Mouse (Mus musculus) midbrain, embryonic 13.5 days (tissue): ENCODE data around the gene Trhr2. TPM values are rescaled to one million over a fixed set of nuclear protein-coding genes. Genes with fewer than 3 reads are reported as not detected.
A peak's percentile ranks its signal among the peaks of the same experiment; 100 is the strongest.

Experiments used
- ATAC-seq: fragments of 200-750 bp; cut with Nextera tagmentation; 2 replicates; pipeline ENCODE4 v1.8.0; 2017; ENCODE audit warnings: mild to moderate bottlenecking, moderate TSS enrichment, moderate library complexity
- H3K27ac ChIP-seq: fragments of 300-500 bp; sonication (generic); 2 replicates; pipeline ENCODE4 v1.5.1; 2015; ENCODE audit warnings: inconsistent platforms, mild to moderate bottlenecking, moderate library complexity
- H3K27me3 ChIP-seq: fragments of 300-500 bp; sonication (generic); 2 replicates; pipeline ENCODE4 v1.6.1; 2015; ENCODE audit warnings: mild to moderate bottlenecking, inconsistent platforms
- H3K36me3 ChIP-seq: fragments of 300-500 bp; sonication (generic); 2 replicates; pipeline ENCODE4 v1.6.1; 2015; ENCODE audit warnings: mild to moderate bottlenecking, inconsistent platforms
- H3K4me1 ChIP-seq: fragments of 300-500 bp; sonication (generic); replicated peaks from 2 replicates; pipeline ENCODE4 v1.6.1; 2015; ENCODE audit warnings: inconsistent platforms
- H3K4me2 ChIP-seq: fragments of 300-500 bp; sonication (generic); replicated peaks from 2 replicates; pipeline ENCODE4 v1.6.1; 2015; ENCODE audit warnings: moderate library complexity, mild to moderate bottlenecking, inconsistent platforms
- H3K4me3 ChIP-seq: fragments of 300-500 bp; sonication (generic); replicated peaks from 2 replicates; pipeline ENCODE4 v1.5.1; 2015; ENCODE audit warnings: mild to moderate bottlenecking, inconsistent platforms
- H3K9ac ChIP-seq: fragments of 300-500 bp; sonication (generic); replicated peaks from 2 replicates; pipeline ENCODE4 v1.6.1; 2015; ENCODE audit warnings: mild to moderate bottlenecking, inconsistent platforms
- H3K9me3 ChIP-seq: fragments of 300-500 bp; sonication (generic); 2 replicates; pipeline ENCODE4 v1.6.1; 2016; ENCODE audit warnings: mild to moderate bottlenecking, inconsistent platforms
- WGBS: fragments of 180-500 bp; shearing (Covaris S2); methylation state at CpG from one replicate; pipeline ENCODE4 v1.1.7; 2015; 5-methylcytosine and 5-hydroxymethylcytosine counted together
- polyA plus RNA-seq: library from polyadenylated mRNA; unstranded; fragments of >200 nt; fragmentation: Nextera tagmentation; extraction: Ambion mirVana; gene quantifications from 2 replicates; pipeline ENCODE4 v1.2.1, GENCODE M21; 2015

Trhr2 gene
- polyA plus RNA-seq, 1 experiment from 2014 or later: not detected

DNA sequence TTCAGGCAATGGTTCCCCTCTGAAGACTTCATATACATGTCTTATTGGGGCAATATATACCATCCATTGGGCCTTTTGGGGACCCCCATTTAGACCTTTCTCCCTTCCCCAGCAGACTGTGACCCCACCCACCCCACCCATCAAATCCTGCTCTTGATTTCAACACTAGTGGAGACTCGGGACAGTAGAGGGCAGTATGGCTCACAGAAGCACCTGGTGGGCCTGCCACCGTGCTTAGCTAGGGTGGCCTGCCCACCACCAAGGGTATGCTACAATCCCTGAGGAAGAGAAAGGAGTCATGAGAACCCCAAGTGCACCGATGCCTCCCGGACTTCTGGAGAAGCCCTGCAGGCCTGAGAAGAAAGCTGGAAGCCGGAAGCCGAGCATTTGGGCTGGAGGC is 21.7 kb downstream of the Trhr2 start:
- H3K9me3 ChIP-seq: no peaks in the 10 kb centered on the region
- H3K4me1 ChIP-seq: peaks cover 32% of the 10 kb centered on the region
- ATAC-seq: no peak
- H3K9ac ChIP-seq: no peak overlapping the region
- no peak overlapping the region for H3K4me2 ChIP-seq
- no peaks in the 10 kb centered on the region for H3K36me3 ChIP-seq
- 41% methylated on average over 6 of the region's 6 CpGs for WGBS
- no peak overlapping the region for H3K4me3 ChIP-seq
- H3K27ac ChIP-seq: no peak overlapping the region
- H3K27me3 ChIP-seq: peaks cover 86% of the 10 kb centered on the region

DNA sequence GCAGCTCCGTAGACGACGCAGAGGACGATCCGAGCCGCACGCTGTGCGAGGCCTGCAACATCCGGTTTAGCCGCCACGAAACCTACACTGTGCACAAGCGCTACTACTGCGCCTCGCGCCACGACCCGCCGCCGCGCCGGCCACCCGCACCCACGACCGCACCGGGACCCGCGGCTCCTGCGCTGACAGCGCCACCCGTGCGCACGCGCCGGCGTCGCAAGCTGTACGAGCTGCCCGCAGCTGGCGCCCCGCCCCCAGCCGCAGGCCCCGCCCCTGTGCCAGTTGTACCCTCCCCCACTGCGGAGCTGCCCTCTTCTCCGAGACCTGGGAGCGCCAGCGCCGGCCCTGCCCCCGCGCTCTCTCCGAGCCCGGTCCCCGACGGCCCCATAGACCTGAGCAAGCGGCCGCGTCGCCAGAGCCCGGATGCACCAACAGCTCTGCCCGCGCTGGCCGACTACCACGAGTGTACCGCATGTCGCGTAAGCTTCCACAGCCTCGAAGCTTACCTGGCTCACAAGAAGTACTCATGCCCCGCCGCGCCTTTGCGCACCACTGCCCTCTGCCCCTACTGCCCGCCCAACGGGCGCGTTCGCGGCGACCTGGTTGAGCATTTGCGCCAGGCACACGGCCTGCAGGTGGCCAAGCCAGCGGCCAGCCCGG is 24.2 kb downstream of the Trhr2 start:
- Histone ChIP-seq H3K9ac (peak overlapping the region; percentile 65), H3K36me3 (no peaks in the 10 kb centered on the region), H3K27me3 (peaks cover 69% of the 10 kb centered on the region), H3K4me2 (peak overlapping the region; percentile 85), H3K9me3 (no peaks in the 10 kb centered on the region), H3K27ac (no peak overlapping the region), H3K4me3 (peak overlapping the region; percentile 53), H3K4me1 (peaks cover 17% of the 10 kb centered on the region)
- WGBS: 5% methylated on average over 80 of the region's 81 CpGs
- peak; percentile 66 for ATAC-seq

DNA sequence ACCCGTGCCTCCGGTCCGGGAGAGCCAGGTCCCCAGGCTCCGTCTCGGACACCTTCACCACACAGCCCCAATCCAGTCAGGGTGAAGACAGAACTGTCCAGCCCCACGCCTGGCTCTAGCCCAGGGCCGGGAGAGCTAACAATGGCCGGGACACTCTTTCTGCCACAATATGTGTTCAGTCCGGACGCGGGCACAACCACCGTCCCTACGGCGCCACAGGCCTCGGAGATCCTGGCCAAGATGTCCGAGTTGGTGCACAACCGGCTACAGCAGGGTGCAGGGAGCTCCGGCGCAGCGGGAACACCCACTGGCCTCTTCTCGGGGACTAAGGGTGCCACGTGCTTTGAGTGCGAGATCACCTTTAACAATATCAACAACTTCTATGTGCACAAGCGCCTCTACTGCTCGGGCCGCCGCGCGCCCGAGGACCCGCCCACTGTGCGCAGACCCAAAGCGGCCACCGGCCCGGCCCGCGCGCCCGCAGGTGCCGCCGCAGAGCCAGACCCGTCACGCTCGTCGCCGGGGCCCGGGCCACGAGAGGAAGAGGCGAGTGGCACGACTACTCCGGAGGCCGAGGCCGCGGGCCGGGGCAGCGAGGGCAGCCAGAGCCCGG is 24.8 kb downstream of the Trhr2 start:
- Histone ChIP-seq H3K9me3 (no peaks in the 10 kb centered on the region), H3K4me1 (peaks cover 24% of the 10 kb centered on the region), H3K4me3 (peak overlapping the region; percentile 53), H3K36me3 (no peaks in the 10 kb centered on the region), H3K4me2 (peak overlapping the region; percentile 85), H3K27ac (no peak overlapping the region), H3K9ac (peak overlapping the region; percentile 65), H3K27me3 (peaks cover 68% of the 10 kb centered on the region)
- 6% methylated on average over 57 of the region's 57 CpGs for WGBS
- ATAC-seq: peak; percentile 46

DNA sequence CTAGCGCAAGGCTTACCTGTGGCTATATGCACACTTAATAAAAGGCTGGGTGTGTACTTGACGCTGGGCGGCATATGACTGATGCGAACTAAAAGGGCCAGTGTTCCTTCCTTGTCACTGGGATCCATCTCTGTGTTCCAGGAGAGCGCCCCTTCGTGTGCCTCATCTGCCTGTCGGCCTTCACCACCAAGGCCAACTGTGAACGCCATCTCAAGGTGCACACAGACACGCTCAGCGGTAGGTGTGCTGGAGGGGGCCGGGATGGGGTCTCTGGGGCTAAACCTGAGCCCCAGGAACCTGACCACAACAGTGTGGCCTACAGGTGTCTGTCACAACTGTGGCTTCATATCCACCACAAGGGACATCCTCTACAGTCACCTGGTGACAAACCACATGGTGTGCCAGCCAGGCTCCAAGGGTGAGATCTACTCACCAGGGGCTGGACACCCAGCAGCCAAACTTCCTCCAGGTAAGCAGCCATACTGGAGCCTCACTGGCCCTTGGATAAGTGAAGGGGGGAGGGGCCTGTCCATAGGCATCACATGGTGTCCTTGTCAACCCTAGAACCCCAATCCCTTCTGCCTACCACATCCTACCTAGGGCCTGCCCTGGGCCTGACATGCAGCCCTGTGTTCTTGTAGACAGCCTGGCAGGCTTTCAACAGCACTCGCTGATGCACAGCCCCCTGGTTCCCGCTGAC is 25.6 kb downstream of the Trhr2 start:
- 84% methylated on average over 13 of the region's 13 CpGs for WGBS
- H3K27me3 ChIP-seq: peaks cover 64% of the 10 kb centered on the region
- no peaks in the 10 kb centered on the region for H3K9me3 ChIP-seq
- 0 out of 2 replicates have a peak overlapping the region, but pooled peaks have one; percentile 65 for H3K9ac ChIP-seq
- no peak overlapping the region for H3K27ac ChIP-seq
- ATAC-seq: peak; percentile 3; the same call in 1 of the 2 replicates
- 0 out of 2 replicates have a peak overlapping the region, but pooled peaks have one; percentile 53 for H3K4me3 ChIP-seq
- peaks cover 32% of the 10 kb centered on the region for H3K4me1 ChIP-seq
- peak overlapping the region; percentile 85 for H3K4me2 ChIP-seq
- no peaks in the 10 kb centered on the region for H3K36me3 ChIP-seq

DNA sequence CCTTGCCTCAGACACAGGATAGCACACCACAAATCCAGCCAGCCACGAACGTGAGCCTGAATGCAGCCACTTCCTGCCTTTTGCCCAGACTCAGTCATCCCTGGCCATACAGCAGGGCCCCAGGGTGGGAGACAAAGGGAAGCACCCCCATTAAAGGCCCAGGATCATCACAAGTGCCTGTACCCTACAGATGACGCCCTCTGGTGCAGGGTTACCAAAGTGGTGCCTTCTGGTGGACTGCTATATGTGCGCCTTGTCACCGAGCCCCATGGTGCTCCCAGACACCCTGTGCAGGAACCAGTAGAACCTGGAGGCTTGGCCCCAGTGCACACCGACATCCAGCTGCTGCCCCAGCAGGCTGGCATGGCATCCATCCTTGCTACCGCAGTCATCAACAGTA is 27.0 kb downstream of the Trhr2 start:
- no peak for ATAC-seq
- H3K4me2 ChIP-seq: no peak overlapping the region
- H3K4me1 ChIP-seq: peaks cover 46% of the 10 kb centered on the region
- no peak overlapping the region for H3K4me3 ChIP-seq
- no peak overlapping the region for H3K9ac ChIP-seq
- 76% methylated on average over 7 of the region's 7 CpGs for WGBS
- peaks cover 53% of the 10 kb centered on the region for H3K27me3 ChIP-seq
- H3K27ac ChIP-seq: no peak overlapping the region
- no peaks in the 10 kb centered on the region for H3K9me3 ChIP-seq
- H3K36me3 ChIP-seq: no peaks in the 10 kb centered on the region

DNA sequence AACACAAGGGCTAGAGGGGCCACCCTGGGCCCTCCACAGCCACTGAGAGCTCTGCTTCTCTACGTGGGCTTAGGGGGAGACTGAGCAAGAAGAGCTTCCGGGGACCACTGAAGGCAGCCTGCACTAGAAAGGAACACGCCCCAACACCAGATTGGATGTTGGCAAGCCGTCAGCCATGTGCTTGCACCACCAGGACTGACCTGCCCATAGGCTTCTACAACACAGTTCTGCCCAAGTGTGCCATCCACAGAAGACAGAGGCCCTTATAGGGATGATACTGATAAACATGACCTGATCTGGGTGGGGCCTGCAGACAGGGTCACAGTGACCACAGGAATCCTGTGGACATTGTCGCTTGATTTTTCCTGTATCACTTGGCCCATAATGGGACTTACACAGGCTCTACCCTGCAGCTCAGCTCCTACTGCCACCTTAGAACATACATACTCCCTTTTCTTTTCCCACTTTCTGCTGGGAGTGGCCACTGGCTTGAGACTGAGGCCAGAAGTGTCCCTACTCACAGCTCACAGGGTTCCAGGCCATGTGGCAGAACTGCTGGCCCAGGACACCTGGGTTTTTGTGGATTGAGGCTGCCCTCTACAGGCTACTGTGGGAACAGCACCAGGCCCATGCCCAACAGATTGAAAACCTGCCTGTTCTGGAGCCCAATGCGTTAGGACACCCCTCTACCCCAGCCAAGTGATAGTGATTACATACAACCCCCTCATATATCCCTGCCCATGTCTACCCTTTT is 27.6 kb downstream of the Trhr2 start:
- Histone ChIP-seq H3K9me3 (no peaks in the 10 kb centered on the region), H3K27ac (no peak overlapping the region), H3K4me3 (no peak overlapping the region), H3K4me2 (no peak overlapping the region), H3K36me3 (no peaks in the 10 kb centered on the region), H3K27me3 (peaks cover 47% of the 10 kb centered on the region), H3K4me1 (peaks cover 52% of the 10 kb centered on the region), H3K9ac (no peak overlapping the region)
- WGBS: 72% methylated on average over 6 of the region's 6 CpGs
- peak; percentile 8; the same call in 1 of the 2 replicates for ATAC-seq

DNA sequence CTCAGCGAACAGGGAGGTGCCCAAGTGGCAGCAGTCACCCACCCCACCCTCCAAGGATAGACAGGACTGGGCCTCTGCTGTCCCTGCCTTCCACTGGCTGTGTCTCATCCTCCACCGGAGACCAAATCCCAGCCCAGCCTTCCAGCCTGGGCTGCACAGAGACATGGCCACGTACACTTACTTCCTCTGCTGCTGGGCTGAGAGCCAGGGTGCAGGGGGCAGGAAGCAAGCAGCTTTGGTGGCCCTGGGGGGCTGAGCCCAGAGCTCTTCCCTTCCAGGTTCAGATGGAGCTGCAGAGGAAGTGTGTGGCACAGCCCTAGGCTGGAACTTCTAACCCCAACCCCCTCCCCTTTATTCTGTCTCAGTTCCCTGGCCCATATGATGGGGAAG is 29.4 kb downstream of the Trhr2 start:
- WGBS: 77% methylated on average over 3 of the region's 3 CpGs
- ATAC-seq: no peak
- Histone ChIP-seq H3K9ac (no peak overlapping the region), H3K27me3 (peaks cover 29% of the 10 kb centered on the region), H3K36me3 (no peaks in the 10 kb centered on the region), H3K4me2 (no peak overlapping the region), H3K4me3 (no peak overlapping the region), H3K9me3 (no peaks in the 10 kb centered on the region), H3K4me1 (peaks cover 52% of the 10 kb centered on the region), H3K27ac (0 out of 2 replicates have a peak overlapping the region, but pooled peaks have one; percentile 71)

DNA sequence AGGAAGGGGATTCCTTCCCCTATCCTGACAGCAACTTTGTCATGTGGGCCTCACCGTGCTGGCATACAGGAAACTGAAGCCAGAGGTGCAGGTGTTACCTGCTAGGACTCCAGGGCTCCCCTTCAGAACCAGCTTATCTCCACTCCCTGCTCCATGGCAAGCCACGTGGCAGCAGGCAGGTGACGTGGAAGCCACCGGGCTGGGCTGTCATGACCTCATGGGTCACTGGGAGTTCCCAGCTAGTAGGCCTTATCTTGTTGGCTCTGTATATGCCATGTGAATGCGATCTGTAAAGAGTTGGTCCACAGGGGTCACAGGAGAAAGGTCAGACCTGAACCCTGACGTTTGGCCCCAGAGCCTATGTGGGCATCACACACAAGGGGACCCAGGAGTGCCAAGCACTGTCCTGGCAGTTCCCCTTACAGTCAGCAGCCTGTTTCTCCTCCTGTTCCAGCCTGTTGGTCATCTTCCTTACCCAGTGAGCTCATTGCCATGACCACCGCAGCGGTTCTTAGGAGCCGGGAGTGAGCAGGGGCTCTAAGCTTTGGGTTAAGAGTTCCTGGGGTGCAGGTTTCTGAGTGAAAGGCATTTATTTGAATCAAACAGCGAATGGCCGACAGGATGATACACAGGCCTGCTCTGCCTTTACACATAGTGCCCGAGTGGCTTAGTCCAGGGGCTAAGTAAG is 30.0 kb downstream of the Trhr2 start:
- no peak for ATAC-seq
- Histone ChIP-seq H3K4me3 (no peak overlapping the region), H3K9me3 (no peaks in the 10 kb centered on the region), H3K27ac (peak overlapping the region; percentile 71), H3K27me3 (peaks cover 23% of the 10 kb centered on the region), H3K4me2 (no peak overlapping the region), H3K36me3 (no peaks in the 10 kb centered on the region), H3K4me1 (peaks cover 52% of the 10 kb centered on the region), H3K9ac (no peak overlapping the region)
- 71% methylated on average over 12 of the region's 12 CpGs for WGBS

DNA sequence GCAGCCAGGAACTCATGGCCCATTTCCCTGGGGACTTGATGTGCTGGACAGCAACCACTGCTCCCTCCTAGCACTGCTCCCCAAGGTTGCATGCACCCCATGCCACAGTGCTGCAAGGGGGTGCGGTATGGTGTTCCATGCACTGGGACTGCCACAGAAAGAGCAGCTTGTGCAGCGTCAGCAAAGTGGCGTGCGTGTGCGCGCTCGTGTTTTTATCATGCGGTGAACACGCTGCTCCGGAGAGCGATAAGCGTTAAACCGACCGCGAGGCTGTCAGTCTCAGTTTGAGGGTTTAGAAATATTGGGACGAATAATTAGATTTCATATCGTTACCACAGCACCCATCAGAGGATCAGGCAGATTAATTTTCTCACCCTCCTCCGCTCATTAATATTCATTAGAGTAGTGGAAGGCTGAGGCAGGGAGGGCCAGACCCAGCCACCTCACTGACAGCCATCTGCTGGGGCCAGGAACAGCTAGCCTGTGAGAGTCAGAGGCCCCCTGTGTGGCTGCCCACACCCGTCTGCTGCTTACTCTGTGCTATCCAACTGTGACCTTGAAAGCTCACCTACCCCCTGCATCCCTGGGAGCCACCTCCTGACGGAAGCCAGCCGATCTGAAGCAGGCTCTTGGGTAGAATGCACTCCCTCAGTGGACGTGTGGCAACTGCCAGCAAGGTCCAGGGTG is 30.9 kb downstream of the Trhr2 start:
- Histone ChIP-seq H3K9me3 (no peaks in the 10 kb centered on the region), H3K27me3 (peaks cover 14% of the 10 kb centered on the region), H3K4me3 (no peak overlapping the region), H3K4me1 (peaks cover 57% of the 10 kb centered on the region), H3K9ac (no peak overlapping the region), H3K4me2 (no peak overlapping the region), H3K36me3 (no peaks in the 10 kb centered on the region), H3K27ac (peak overlapping the region; percentile 71)
- 48% methylated on average over 22 of the region's 22 CpGs for WGBS
- peak; percentile 40 for ATAC-seq

DNA sequence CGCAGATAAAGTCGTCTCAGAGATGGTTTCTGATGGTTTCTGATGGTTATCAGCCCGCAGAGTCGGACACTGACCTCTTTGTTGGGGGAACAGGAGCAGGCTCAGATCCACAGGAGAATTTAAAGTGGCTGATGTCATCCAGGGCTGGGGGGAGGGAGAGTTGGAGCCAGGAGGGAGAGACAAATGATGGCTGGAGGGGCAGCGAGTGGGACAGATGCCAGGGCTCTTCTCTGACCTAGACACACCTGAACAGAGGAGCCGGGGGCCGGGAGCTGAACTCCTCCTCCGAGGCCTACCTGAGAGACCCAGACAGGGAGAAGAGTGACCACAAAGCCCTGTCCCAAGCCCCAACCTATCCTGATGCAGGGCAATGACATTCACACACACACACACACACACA is 31.5 kb downstream of the Trhr2 start:
- H3K36me3 ChIP-seq: no peaks in the 10 kb centered on the region
- H3K4me3 ChIP-seq: no peak overlapping the region
- H3K4me1 ChIP-seq: peaks cover 63% of the 10 kb centered on the region
- 69% methylated on average over 8 of the region's 8 CpGs for WGBS
- H3K27ac ChIP-seq: peak overlapping the region; percentile 71
- no peak overlapping the region for H3K9ac ChIP-seq
- ATAC-seq: no peak
- peaks cover 8% of the 10 kb centered on the region for H3K27me3 ChIP-seq
- no peaks in the 10 kb centered on the region for H3K9me3 ChIP-seq
- no peak overlapping the region for H3K4me2 ChIP-seq

DNA sequence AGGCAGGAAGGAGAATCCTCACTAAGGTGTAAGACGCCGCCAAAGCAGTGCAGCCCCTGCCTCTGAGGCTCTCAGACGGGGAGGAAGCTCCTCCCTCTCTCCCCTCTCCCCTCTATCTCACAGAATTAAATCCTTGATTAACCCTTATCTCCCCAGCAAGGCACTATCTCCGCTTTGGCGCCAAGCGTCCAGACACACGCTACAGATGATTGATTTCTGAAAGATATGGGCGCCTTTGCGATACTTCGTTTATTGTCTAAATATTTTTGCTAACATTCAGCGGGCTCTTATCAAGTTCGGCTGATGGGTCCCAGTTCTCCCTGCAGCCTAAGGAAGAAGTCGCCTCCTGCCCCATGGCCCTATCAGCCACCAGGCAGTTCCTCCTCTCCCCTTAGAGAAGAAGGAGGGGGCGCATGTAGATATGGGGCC is 34.4 kb downstream of the Trhr2 start:
- peak overlapping the region; percentile 18; the same call in 1 of the 2 replicates for H3K4me3 ChIP-seq
- 11% methylated on average over 14 of the region's 14 CpGs for WGBS

More for the DNA sequence above, 34.4 kb downstream of the Trhr2 start:
- Histone ChIP-seq H3K4me2 (peak overlapping the region; percentile 39), H3K36me3 (no peaks in the 10 kb centered on the region), H3K9ac (peak overlapping the region; percentile 54), H3K27ac (peak overlapping the region; percentile 35), H3K27me3 (0 out of 2 replicates have a peak, but pooled peaks cover 3% of the 10 kb centered on the region), H3K9me3 (no peaks in the 10 kb centered on the region), H3K4me1 (peaks cover 87% of the 10 kb centered on the region)
- no peak for ATAC-seq
